Mouse (Mus musculus): ENCODE measurements around the gene Fxr1.

GRCm38 (mm10) chr3:34008191-34008590 is 11.6 kb upstream of the Fxr1 start:
- TF ChIP-seq POLR2A (IDR thresholded peaks at IDR 0.05; ENCODE audit: borderline replicate concordance, low read depth, low read length) (no peak), CTCF (IDR thresholded peaks at IDR 0.05; ENCODE audit: low read depth, low read length) (no peak)

All from bone marrow macrophage, adult 2 months (primary cell).